Mouse (Mus musculus) intestine, embryonic 15.5 days (tissue): ENCODE data around the gene Vmn1r20. TPM values are rescaled to one million over a fixed set of nuclear protein-coding genes. Genes with fewer than 3 reads are reported as not detected.
"Not testable (repeated sequence)": the region's sequence is repeated elsewhere in the genome, so short reads cannot be mapped to it uniquely, and the experiment has no call there.

ENCODE experiments used
- ATAC-seq: fragments of 200-750 bp; cut with Nextera tagmentation; 2 replicates; pipeline ENCODE4 v1.8.0; 2017; ENCODE audit warnings: moderate TSS enrichment, moderate library complexity
- H3K27ac ChIP-seq: fragments of 300-500 bp; sonication (generic); 2 replicates; pipeline ENCODE4 v1.5.1; 2015; ENCODE audit warnings: mild to moderate bottlenecking, inconsistent platforms
- H3K27me3 ChIP-seq: fragments of 300-500 bp; sonication (generic); replicated peaks from 2 replicates; pipeline ENCODE4 v1.6.1; 2015; ENCODE audit warnings: inconsistent platforms
- H3K36me3 ChIP-seq: fragments of 300-500 bp; sonication (generic); 2 replicates; pipeline ENCODE4 v1.6.1; 2015; ENCODE audit warnings: inconsistent platforms
- H3K4me1 ChIP-seq: fragments of 300-500 bp; sonication (generic); replicated peaks from 2 replicates; pipeline ENCODE4 v1.6.1; 2015; ENCODE audit warnings: inconsistent platforms
- H3K4me2 ChIP-seq: fragments of 300-500 bp; sonication (generic); replicated peaks from 2 replicates; pipeline ENCODE4 v1.6.1; 2015; ENCODE audit warnings: mild to moderate bottlenecking, inconsistent platforms
- H3K4me3 ChIP-seq: fragments of 300-500 bp; sonication (generic); replicated peaks from 2 replicates; pipeline ENCODE4 v1.5.1; 2015; ENCODE audit warnings: inconsistent platforms
- H3K9ac ChIP-seq: fragments of 300-500 bp; sonication (generic); 2 replicates; pipeline ENCODE4 v1.6.1; 2015; ENCODE audit warnings: inconsistent platforms
- H3K9me3 ChIP-seq: fragments of 300-500 bp; sonication (generic); 2 replicates; pipeline ENCODE4 v1.6.1; 2016; ENCODE audit warnings: inconsistent platforms
- WGBS: fragments of 180-500 bp; shearing (Covaris S2); methylation state at CpG from one replicate; pipeline ENCODE4 v1.1.7; 2015; 5-methylcytosine and 5-hydroxymethylcytosine counted together
- polyA plus RNA-seq: library from polyadenylated mRNA; unstranded; fragments of >200 nt; fragmentation: Nextera tagmentation; extraction: Ambion mirVana; gene quantifications from 2 replicates; pipeline ENCODE4 v1.2.1, GENCODE M21; 2015

Gene Vmn1r20
- not detected in 2 replicates for polyA plus RNA-seq

DNA sequence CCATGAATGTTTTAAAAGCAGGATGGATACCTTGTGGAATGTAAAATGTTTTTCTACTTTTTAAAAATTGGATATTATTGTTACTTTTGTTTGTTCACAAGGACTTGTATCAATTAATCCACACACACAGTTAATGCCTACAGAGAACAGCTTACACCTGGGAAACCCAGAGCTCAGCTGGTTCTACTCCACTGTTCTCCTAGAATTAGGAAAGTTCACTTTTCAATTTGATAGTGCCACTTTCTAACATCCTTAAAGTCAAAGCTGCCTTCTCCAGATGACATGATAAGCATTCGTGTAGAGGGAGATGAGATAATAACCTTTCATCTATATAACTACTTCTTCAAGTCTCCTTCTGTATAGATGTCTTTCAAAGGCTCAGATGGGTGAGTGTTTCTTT, at the start of gene Vmn1r20:
Gene Vmn1r20, plus strand, starts transcription at position 301 of the 400 bp plus-strand sequence.
- Histone ChIP-seq H3K9ac (no peak within 1 kb of the TSS), H3K36me3 (no peaks in the 10 kb centered on the region), H3K9me3 (no peaks in the 10 kb centered on the region), H3K27me3 (no peaks in the 10 kb centered on the region), H3K4me2 (no peak within 1 kb of the TSS), H3K4me3 (no peak within 1 kb of the TSS), H3K27ac (no peak within 1 kb of the TSS), H3K4me1 (no peaks in the 10 kb centered on the region)
- ATAC-seq, result no peak
- WGBS, result 63% methylated on average over 1 of the region's 1 CpGs

DNA sequence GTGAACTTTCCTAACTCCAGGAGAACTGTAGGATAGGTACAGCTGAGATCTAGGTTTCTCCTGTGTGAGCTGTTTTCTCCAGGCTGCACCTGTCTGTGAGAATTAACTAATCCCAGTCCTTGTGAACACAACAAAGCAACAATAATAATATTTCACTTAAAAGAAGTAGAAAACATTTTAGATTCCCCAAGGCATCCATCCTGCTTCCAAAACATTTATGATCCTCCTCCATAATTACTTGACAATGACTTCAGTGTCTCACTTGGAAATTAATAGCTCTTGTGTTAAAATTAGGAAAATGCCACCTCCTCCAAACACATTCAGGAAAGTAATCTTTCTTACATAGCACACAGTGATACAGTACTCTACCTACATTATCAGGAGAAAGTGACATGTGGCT, 33.0 kb upstream of the Vmn1r20 start, which contains the start of gene Vmn1r18:
Gene Vmn1r18, minus strand, starts transcription at position 101 of the 400 bp plus-strand sequence.
- no peak for ATAC-seq
- Histone ChIP-seq H3K4me1 (no peaks in the 10 kb centered on the region), H3K36me3 (no peaks in the 10 kb centered on the region), H3K4me3 (no peak within 1 kb of the TSS), H3K4me2 (no peak within 1 kb of the TSS), H3K9ac (no peak within 1 kb of the TSS), H3K27me3 (no peaks in the 10 kb centered on the region), H3K27ac (no peak within 1 kb of the TSS), H3K9me3 (no peaks in the 10 kb centered on the region)

DNA sequence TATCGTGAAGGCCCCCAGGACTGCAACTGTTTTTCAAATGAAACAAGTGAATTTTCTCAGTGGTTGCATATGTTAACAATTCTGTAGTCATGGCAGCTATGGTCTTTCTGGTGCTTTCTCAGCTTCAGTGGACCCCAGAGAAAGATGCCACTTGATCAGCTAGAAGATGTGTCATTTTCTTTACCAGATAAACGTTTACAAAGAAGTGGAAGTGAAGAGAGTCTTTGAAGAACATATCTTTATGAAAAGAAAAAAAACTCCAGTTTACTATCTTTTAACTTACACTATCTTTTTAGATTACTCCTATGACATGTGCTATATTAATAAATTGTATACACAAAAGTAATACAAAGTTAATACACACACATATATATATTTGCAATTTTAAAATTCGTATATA, 25.2 kb upstream of the Vmn1r20 start, which contains the start of gene Vmn1r19:
Gene Vmn1r19, plus strand, starts transcription at position 301 of the 400 bp plus-strand sequence.
- H3K27me3 ChIP-seq, H3K27ac ChIP-seq, H3K4me3 ChIP-seq, H3K36me3 ChIP-seq, H3K9ac ChIP-seq, H3K4me1 ChIP-seq, H3K9me3 ChIP-seq, H3K4me2 ChIP-seq, ATAC-seq: not testable (repeated sequence)
- 66% methylated on average over 3 of the region's 3 CpGs for WGBS

DNA sequence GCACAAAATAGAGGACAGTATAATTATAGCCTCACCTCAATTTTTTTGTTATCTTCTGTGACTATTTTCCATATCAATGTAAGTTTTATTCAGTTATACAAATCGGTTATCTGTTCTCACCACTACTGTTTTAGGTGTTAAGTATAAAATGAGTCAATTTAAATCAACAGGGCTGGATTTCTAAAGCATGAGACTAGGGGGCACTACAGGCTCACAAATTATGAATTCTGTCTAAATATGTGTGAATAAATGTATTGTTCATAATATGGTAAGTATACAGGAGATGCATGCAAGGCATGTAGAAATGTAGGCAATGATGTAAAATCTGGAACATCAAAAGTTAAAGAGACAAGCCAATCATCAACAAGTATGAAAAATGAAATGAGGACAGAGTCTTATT, 2.5 kb downstream of the Vmn1r20 start:
- Histone ChIP-seq H3K4me2 (no peak overlapping the region), H3K4me1 (no peaks in the 10 kb centered on the region), H3K9ac (no peak overlapping the region), H3K9me3 (no peaks in the 10 kb centered on the region), H3K27ac (no peak overlapping the region), H3K4me3 (no peak overlapping the region), H3K27me3 (no peaks in the 10 kb centered on the region), H3K36me3 (no peaks in the 10 kb centered on the region)
- 82% methylated on average over 1 of the region's 1 CpGs for WGBS
- no peak for ATAC-seq

DNA sequence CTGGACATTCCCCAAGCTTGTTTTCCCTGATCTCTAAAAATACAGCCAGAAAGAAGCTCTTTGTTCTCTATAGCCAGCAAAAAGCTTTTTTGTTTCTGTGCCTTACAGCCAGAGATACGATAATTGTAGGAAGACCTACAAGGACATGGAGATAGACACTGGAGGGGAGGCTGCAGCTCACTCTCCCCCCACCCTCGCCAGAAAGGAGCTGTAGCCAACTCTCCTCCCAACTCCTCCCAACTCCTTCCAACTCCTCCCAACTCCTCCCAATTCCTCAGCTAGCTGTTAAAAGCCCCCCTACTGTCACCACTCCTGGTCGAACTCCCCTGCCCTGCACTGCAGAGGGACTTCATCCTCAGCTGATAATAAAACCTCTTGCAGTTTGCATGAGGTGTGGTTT, 39.4 kb downstream of the Vmn1r20 start:
- WGBS, result 22% methylated on average over 3 of the region's 3 CpGs
- not testable (repeated sequence) for H3K4me1 ChIP-seq, H3K4me3 ChIP-seq, H3K9me3 ChIP-seq, ATAC-seq, H3K4me2 ChIP-seq, H3K27ac ChIP-seq, H3K9ac ChIP-seq, H3K27me3 ChIP-seq, H3K36me3 ChIP-seq

Other genes starting within 250 kb of the Vmn1r20 start
- not detected in 2 replicates for gene Vmn1r13, start 225.6 kb upstream of the Vmn1r20 start, polyA plus RNA-seq
- gene Vmn1r14, start 197.2 kb upstream of the Vmn1r20 start, polyA plus RNA-seq, result not detected in 2 replicates
- gene Vmn1r15, start 171.0 kb upstream of the Vmn1r20 start, polyA plus RNA-seq, result not detected in 2 replicates
- gene Vmn1r16, start 99.4 kb upstream of the Vmn1r20 start, polyA plus RNA-seq, result not detected in 2 replicates
- not detected in 2 replicates for gene Vmn1r17, start 65.2 kb upstream of the Vmn1r20 start, polyA plus RNA-seq
- gene Vmn1r18, start 33.1 kb upstream of the Vmn1r20 start, polyA plus RNA-seq, result not detected in 2 replicates
- gene Vmn1r19, start 25.1 kb upstream of the Vmn1r20 start, polyA plus RNA-seq, result not detected in 2 replicates
- 4.1 and 4.4 TPM in 2 replicates for gene Ppm1k, start 106.5 kb downstream of the Vmn1r20 start, polyA plus RNA-seq
- gene Herc6, start 152.1 kb downstream of the Vmn1r20 start, polyA plus RNA-seq, result 1.8 and 2.6 TPM in 2 replicates